Mouse (Mus musculus) forebrain, embryonic 13.5 days (tissue): Measurements from ENCODE around the gene Parva. TPM values are rescaled to one million over a fixed set of nuclear protein-coding genes. Genes with fewer than 3 reads are reported as not detected.

Source experiments
- ATAC-seq: fragments of 200-750 bp; cut with Nextera tagmentation; 2 replicates; pipeline ENCODE4 v1.8.0; 2017
- H3K27ac ChIP-seq: fragments of 300-500 bp; sonication (generic); 2 replicates; pipeline ENCODE4 v1.5.1; 2015; ENCODE audit warnings: inconsistent platforms, mild to moderate bottlenecking, moderate library complexity
- H3K27me3 ChIP-seq: fragments of 300-500 bp; sonication (generic); 2 replicates; pipeline ENCODE4 v1.6.1; 2015; ENCODE audit warnings: mild to moderate bottlenecking, inconsistent platforms
- H3K36me3 ChIP-seq: fragments of 300-500 bp; sonication (generic); 2 replicates; pipeline ENCODE4 v1.6.1; 2015; ENCODE audit warnings: mild to moderate bottlenecking, inconsistent platforms; ENCODE audit not compliant: poor library complexity, severe bottlenecking
- H3K4me1 ChIP-seq: fragments of 300-500 bp; sonication (generic); 2 replicates; pipeline ENCODE4 v1.6.1; 2015; ENCODE audit warnings: inconsistent platforms
- H3K4me2 ChIP-seq: fragments of 300-500 bp; sonication (generic); 2 replicates; pipeline ENCODE4 v1.6.1; 2015; ENCODE audit warnings: inconsistent platforms, mild to moderate bottlenecking, moderate library complexity
- H3K4me3 ChIP-seq: fragments of 300-500 bp; sonication (generic); 2 replicates; pipeline ENCODE4 v1.5.1; 2015; ENCODE audit warnings: mild to moderate bottlenecking, inconsistent platforms
- H3K9ac ChIP-seq: fragments of 300-500 bp; sonication (generic); 2 replicates; pipeline ENCODE4 v1.6.1; 2015; ENCODE audit warnings: mild to moderate bottlenecking, inconsistent platforms
- H3K9me3 ChIP-seq: fragments of 300-500 bp; sonication (generic); replicated peaks from 2 replicates; pipeline ENCODE4 v1.6.1; 2016; ENCODE audit warnings: inconsistent platforms
- WGBS: fragments of 180-500 bp; shearing (Covaris S2); methylation state at CpG from one replicate; pipeline ENCODE4 v1.1.7; 2015; 5-methylcytosine and 5-hydroxymethylcytosine counted together
- polyA plus RNA-seq: library from polyadenylated mRNA; unstranded; fragments of >200 nt; fragmentation: Nextera tagmentation; extraction: Ambion mirVana; gene quantifications from 2 replicates; pipeline ENCODE4 v1.2.1, GENCODE M21; 2015

Parva gene
- polyA plus RNA-seq, 1 experiment from 2014 or later, result 27.6 TPM

- WGBS, result 45% methylated on average over 6 of the region's 6 CpGs
- Histone ChIP-seq H3K4me3 (no peak overlapping the region), H3K4me1 (peaks cover 15% of the 10 kb centered on the region), H3K4me2 (no peak overlapping the region), H3K27ac (no peak overlapping the region), H3K27me3 (peaks cover 29% of the 10 kb centered on the region), H3K9me3 (no peaks in the 10 kb centered on the region), H3K9ac (no peak overlapping the region), H3K36me3 (no peaks in the 10 kb centered on the region)
- peak; percentile 57; the same call in 1 of the 2 replicates for ATAC-seq
Observed at GRCm38 (mm10) chr7:112400175-112400574, 27.1 kb upstream of the Parva start.

- H3K4me3 ChIP-seq, result no peak overlapping the region
- WGBS, result 84% methylated on average over 2 of the region's 2 CpGs
- H3K4me1 ChIP-seq, result peaks cover 18% of the 10 kb centered on the region
- H3K9ac ChIP-seq, result no peak overlapping the region
- no peak for ATAC-seq
- no peaks in the 10 kb centered on the region for H3K9me3 ChIP-seq
- peaks cover 7% of the 10 kb centered on the region; the same call in 1 of the 2 replicates for H3K27me3 ChIP-seq
- H3K4me2 ChIP-seq, result no peak overlapping the region
- H3K27ac ChIP-seq, result no peak overlapping the region
- H3K36me3 ChIP-seq, result no peaks in the 10 kb centered on the region
Observed at GRCm38 (mm10) chr7:112405061-112405460, 22.2 kb upstream of the Parva start.

GRCm38 (mm10) chr7:112405578-112405977 is 21.7 kb upstream of the Parva start:
- peaks cover 7% of the 10 kb centered on the region; the same call in 1 of the 2 replicates for H3K27me3 ChIP-seq
- 78% methylated on average over 8 of the region's 8 CpGs for WGBS
- no peaks in the 10 kb centered on the region for H3K36me3 ChIP-seq
- ATAC-seq, result no peak
- no peak overlapping the region for H3K9ac ChIP-seq
- no peaks in the 10 kb centered on the region for H3K9me3 ChIP-seq
- H3K27ac ChIP-seq, result 0 out of 2 replicates have a peak overlapping the region, but pooled peaks have one; percentile 8
- H3K4me3 ChIP-seq, result no peak overlapping the region
- no peak overlapping the region for H3K4me2 ChIP-seq
- H3K4me1 ChIP-seq, result peaks cover 17% of the 10 kb centered on the region

GRCm38 (mm10) chr7:112407597-112407996 is 19.7 kb upstream of the Parva start:
- H3K36me3 ChIP-seq, result no peaks in the 10 kb centered on the region
- peaks cover 17% of the 10 kb centered on the region for H3K4me1 ChIP-seq
- H3K9me3 ChIP-seq, result no peaks in the 10 kb centered on the region
- peak overlapping the region; percentile 3; the same call in 1 of the 2 replicates for H3K4me2 ChIP-seq
- H3K27ac ChIP-seq, result peak overlapping the region; percentile 1; the same call in 1 of the 2 replicates
- ATAC-seq, result peak; percentile 69
- no peak overlapping the region for H3K4me3 ChIP-seq
- WGBS, result 41% methylated on average over 7 of the region's 7 CpGs
- H3K9ac ChIP-seq, result no peak overlapping the region
- H3K27me3 ChIP-seq, result no peaks in the 10 kb centered on the region

GRCm38 (mm10) chr7:112409991-112410390 is 17.3 kb upstream of the Parva start:
- Histone ChIP-seq H3K4me1 (peaks cover 17% of the 10 kb centered on the region), H3K27me3 (0 out of 2 replicates have a peak, but pooled peaks cover 8% of the 10 kb centered on the region), H3K27ac (no peak overlapping the region), H3K36me3 (no peaks in the 10 kb centered on the region), H3K9me3 (no peaks in the 10 kb centered on the region), H3K4me2 (no peak overlapping the region), H3K9ac (no peak overlapping the region), H3K4me3 (no peak overlapping the region)
- 89% methylated on average over 3 of the region's 3 CpGs for WGBS
- no peak for ATAC-seq

- ATAC-seq, result no peak
- H3K4me3 ChIP-seq, result no peak overlapping the region
Observed at GRCm38 (mm10) chr7:112413286-112413685, 14.0 kb upstream of the Parva start.

GRCm38 (mm10) chr7:112416058-112416526 is 11.2 kb upstream of the Parva start:
- H3K9me3 ChIP-seq, result no peaks in the 10 kb centered on the region
- H3K27ac ChIP-seq, result peak overlapping the region; percentile 21; the same call in 1 of the 2 replicates
- peak overlapping the region; percentile 7; the same call in 1 of the 2 replicates for H3K9ac ChIP-seq
- 5% methylated on average over 14 of the region's 14 CpGs for WGBS
- peaks cover 20% of the 10 kb centered on the region for H3K4me1 ChIP-seq
- H3K4me2 ChIP-seq, result peak overlapping the region; percentile 46
- H3K4me3 ChIP-seq, result no peak overlapping the region
- peaks cover 18% of the 10 kb centered on the region; the same call in 1 of the 2 replicates for H3K27me3 ChIP-seq
- no peaks in the 10 kb centered on the region for H3K36me3 ChIP-seq
- ATAC-seq, result peak; percentile 51; the same call in 1 of the 2 replicates

More at GRCm38 (mm10) chr7:112413286-112413685, 14.0 kb upstream of the Parva start:
- Histone ChIP-seq H3K4me1 (peaks cover 20% of the 10 kb centered on the region), H3K9me3 (no peaks in the 10 kb centered on the region), H3K27ac (no peak overlapping the region), H3K27me3 (peaks cover 16% of the 10 kb centered on the region; the same call in 1 of the 2 replicates), H3K36me3 (no peaks in the 10 kb centered on the region), H3K4me2 (no peak overlapping the region), H3K9ac (no peak overlapping the region)
- WGBS, result 75% methylated on average over 6 of the region's 6 CpGs

GRCm38 (mm10) chr7:112416730-112417513 is 10.4 kb upstream of the Parva start:
- Histone ChIP-seq H3K27ac (peak overlapping the region; percentile 21; the same call in 1 of the 2 replicates), H3K27me3 (peaks cover 18% of the 10 kb centered on the region; the same call in 1 of the 2 replicates), H3K4me1 (peaks cover 20% of the 10 kb centered on the region), H3K4me3 (no peak overlapping the region), H3K4me2 (peak overlapping the region; percentile 46), H3K9ac (no peak overlapping the region), H3K9me3 (no peaks in the 10 kb centered on the region), H3K36me3 (no peaks in the 10 kb centered on the region)
- WGBS, result 6% methylated on average over 4 of the region's 7 CpGs
- ATAC-seq, result 0 out of 2 replicates have a peak, but pooled peaks have one; percentile 24

GRCm38 (mm10) chr7:112417598-112417997 is 9.7 kb upstream of the Parva start:
- 62% methylated on average over 4 of the region's 4 CpGs for WGBS
- H3K36me3 ChIP-seq, result no peaks in the 10 kb centered on the region
- no peak overlapping the region for H3K4me2 ChIP-seq
- H3K27me3 ChIP-seq, result peaks cover 18% of the 10 kb centered on the region; the same call in 1 of the 2 replicates
- H3K4me1 ChIP-seq, result peaks cover 20% of the 10 kb centered on the region
- no peak for ATAC-seq
- no peak overlapping the region for H3K9ac ChIP-seq
- H3K27ac ChIP-seq, result no peak overlapping the region
- no peaks in the 10 kb centered on the region for H3K9me3 ChIP-seq
- H3K4me3 ChIP-seq, result no peak overlapping the region

- H3K27ac ChIP-seq, result no peak overlapping the region
- peaks cover 13% of the 10 kb centered on the region for H3K4me1 ChIP-seq
- no peak overlapping the region for H3K4me2 ChIP-seq
- H3K27me3 ChIP-seq, result peaks cover 15% of the 10 kb centered on the region; the same call in 1 of the 2 replicates
- 89% methylated on average over 4 of the region's 4 CpGs for WGBS
- ATAC-seq, result no peak
- H3K4me3 ChIP-seq, result no peak overlapping the region
- H3K9me3 ChIP-seq, result no peaks in the 10 kb centered on the region
- no peak overlapping the region for H3K9ac ChIP-seq
- no peaks in the 10 kb centered on the region for H3K36me3 ChIP-seq
Observed at GRCm38 (mm10) chr7:112423438-112423837, 3.9 kb upstream of the Parva start.

- Histone ChIP-seq H3K4me3 (no peak overlapping the region), H3K9ac (no peak overlapping the region; the same call in 1 of the 2 replicates), H3K27me3 (peaks cover 14% of the 10 kb centered on the region; the same call in 1 of the 2 replicates), H3K36me3 (no peaks in the 10 kb centered on the region), H3K4me1 (peaks cover 19% of the 10 kb centered on the region), H3K9me3 (no peaks in the 10 kb centered on the region), H3K27ac (no peak overlapping the region), H3K4me2 (peak overlapping the region; percentile 92; the same call in 1 of the 2 replicates)
- no peak for ATAC-seq
- WGBS, result 72% methylated on average over 5 of the region's 5 CpGs
Observed at GRCm38 (mm10) chr7:112426811-112427210, 494 bp upstream of the Parva start.

- WGBS, result 0% methylated on average over 22 of the region's 22 CpGs
- Histone ChIP-seq H3K27me3 (0 out of 2 replicates have a peak, but pooled peaks cover 14% of the 10 kb centered on the region), H3K27ac (peak overlapping the region; percentile 76), H3K4me2 (peak overlapping the region; percentile 92), H3K9ac (peak overlapping the region; percentile 82), H3K4me3 (peak overlapping the region; percentile 64), H3K9me3 (no peaks in the 10 kb centered on the region), H3K4me1 (peaks cover 19% of the 10 kb centered on the region), H3K36me3 (no peaks in the 10 kb centered on the region)
- peak; percentile 93 for ATAC-seq
Observed at GRCm38 (mm10) chr7:112428158-112428535, 842 bp downstream of the Parva start.
